Mouse (Mus musculus) right cerebral cortex, postnatal 4 days (tissue): ENCODE measurements around the gene Chrne.

Source experiments
- DNase-seq: peaks from one replicate; pipeline ENCODE4 v3.0.0-alpha.2; 2022

Gene Chrne

DNA sequence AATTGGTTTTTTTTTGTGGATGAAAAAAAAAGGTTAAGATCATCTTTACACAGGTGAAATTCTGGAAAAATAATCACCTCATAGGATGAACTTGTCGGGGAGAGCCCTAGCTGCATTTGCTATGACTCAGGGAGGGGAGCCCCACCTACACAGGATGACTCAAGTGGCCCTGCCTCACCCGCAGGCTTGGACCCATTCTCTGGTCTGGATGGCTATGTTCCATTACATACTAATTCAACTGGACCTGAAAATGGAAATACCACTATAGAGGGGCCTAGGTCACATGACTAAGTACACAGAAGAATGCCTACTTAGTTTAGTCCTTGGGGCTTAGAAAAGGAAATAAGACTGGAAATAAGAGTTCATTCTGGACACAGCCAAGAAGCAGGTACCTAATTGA, 32.4 kb upstream of the Chrne start:
- DNase-seq, result no peak

DNA sequence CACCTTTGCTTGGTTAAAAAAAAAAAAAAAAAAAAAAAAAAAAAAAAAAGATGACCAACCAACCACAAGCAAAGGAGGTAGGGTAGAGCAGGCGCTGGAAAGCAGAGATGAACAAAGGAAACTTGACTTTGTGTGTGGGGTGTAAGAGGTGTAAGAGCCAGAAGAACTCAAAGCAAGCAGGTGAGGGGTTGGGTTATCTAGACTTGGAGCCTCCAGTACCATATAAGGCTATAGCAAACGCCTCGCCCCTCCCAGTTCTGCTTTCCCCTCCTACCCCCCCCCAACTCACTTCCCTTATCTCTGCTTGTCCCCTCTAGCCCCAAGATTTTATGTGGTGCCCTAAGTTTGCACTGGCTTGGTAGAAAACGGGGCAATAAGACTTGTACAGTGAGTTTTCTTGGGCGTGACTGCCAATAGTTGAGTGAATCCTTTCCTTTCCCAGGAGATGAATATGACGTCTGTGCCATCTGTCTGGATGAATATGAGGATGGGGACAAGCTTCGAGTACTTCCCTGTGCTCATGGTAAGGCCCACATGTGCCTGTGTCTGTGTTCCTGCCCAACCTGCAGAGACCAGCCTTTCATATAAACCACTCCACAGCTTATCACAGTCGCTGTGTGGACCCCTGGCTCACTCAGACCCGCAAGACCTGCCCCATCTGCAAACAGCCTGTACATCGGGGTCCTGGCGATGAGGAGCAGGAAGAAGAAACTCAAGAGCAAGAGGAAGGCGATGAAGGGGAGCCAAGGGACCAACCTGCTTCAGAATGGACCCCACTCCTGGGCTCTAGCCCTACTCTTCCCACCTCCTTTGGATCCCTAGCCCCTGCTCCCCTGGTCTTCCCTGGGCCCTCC, 31.5 kb upstream of the Chrne start:
- no peak for DNase-seq

DNA sequence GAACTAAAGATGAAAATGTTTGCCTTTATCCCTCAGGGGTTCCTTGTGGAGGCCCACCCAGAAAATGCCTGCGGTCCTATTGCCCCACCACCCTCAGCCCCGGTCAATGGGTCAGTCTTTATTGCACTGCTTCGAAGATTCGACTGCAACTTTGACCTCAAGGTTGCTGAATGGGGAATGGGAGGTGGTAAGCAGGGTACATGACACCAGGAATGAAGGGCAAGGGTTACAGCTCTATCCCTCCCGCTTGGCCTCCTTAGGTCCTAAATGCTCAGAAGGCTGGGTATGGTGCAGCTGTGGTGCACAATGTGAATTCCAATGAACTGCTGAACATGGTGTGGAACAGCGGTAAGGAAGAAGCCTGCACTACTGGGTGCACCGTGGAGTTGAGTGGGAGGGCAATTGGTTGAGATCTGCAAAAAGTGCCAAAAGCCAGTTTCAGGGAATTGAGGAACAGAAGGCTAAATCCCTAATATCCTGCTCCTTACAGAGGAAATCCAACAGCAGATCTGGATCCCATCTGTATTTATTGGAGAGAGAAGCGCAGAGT, 30.2 kb upstream of the Chrne start:
- DNase-seq, result no peak

DNA sequence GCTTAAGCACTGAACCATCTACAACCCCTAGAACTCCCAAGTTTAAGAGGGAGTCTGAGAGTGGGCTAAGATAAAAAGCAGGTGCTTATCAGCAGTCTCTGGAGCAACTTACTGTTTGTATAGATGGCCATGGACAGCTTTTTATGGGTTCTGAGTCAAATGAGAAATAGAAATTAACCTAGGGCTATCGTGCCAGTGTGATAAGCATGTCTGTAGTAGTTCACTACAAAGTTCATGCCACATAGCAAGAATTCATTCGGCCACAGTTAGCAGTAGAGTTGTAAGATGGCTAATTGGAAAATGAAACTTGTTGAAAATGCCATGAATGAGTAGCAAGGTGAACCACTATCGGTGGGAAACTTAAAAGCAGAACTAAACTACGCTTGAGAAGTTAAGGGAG, 29.5 kb upstream of the Chrne start:
- no peak for DNase-seq

DNA sequence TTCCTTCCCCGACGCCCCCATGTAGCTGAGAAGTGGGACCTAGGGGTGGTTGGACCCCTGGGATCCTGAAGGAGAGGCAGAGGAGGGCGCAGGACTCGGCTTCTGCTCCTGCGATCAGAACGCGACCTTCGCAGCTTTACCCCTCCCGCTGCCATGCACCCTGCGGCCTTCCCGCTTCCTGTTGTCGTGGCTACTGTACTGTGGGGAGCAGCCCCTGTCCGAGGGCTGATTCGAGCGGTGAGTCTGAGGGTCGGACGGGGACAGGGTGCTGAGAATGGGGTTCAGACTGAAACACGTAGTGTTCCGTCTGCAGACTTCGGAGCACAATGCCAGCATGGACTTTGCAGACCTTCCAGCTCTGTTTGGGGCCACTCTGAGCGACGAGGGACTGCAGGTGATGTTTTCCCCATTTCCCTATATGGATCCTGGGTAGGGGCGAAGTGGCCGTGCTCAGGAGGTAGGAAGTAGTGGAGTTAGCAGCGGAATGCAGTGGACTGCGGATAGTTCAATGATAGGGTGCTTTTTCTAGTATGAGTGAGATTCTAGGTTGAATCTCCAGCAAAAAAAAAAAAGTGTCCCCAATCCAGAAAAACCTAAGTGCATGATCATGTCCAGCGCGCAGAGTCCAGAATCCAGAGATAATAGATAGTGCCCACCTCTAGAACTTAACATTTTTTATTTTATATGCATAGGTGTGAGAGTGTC, 28.9 kb upstream of the Chrne start:
- no peak for DNase-seq

DNA sequence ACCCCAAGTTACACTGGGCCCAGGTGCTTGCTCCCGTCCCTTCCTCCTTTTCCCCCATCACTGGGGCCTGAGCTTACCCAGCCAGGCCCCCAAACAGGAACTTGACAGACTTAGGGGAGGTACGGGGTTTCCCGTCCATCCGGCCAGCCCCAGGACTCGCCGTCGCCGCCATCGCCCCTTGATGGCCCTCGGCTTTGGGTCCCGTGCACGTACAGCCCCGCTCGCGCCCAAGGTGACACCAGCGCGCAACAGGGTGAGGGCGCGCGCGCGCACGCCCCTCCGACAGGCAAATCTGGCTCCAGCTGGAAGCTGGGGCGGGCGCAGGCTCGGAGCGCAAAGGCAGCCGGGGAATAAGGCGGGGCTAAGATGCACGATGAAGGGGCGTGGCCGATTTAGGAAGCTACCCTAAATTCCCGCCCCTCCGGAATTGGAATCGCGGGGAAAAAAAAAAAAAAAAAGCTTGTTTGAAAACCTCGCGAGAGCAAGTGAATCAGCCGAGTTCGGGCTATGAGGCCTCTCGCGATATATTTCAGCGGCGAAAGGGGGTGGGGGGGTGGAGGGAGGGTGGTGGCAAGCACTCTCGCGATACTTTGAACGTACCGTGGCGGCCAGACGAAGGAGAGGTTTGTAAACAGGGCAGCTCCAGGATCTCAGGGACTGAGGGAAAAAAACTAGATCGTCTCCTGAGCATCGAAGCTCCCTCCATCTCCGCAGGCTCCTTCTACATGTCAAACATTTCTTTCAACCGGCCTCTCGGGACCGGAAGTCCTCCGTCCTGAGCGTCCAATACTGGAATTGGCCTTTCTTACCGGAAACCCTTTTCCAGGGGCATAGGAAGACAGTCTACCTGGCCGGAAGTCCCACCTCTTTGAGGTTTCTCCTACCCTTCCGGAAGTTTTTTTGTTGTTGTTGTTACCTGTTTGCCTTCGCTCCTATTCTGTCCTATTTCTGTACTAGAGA, 28.0 kb upstream of the Chrne start, which contains the start of the genes Rnf167 and Slc25a11:
Gene Rnf167, plus strand, starts transcription at position 545 of the 960 bp plus-strand sequence.
Gene Slc25a11, minus strand, starts transcription at position 789 of the 960 bp plus-strand sequence.
- peak; percentile 91 for DNase-seq

DNA sequence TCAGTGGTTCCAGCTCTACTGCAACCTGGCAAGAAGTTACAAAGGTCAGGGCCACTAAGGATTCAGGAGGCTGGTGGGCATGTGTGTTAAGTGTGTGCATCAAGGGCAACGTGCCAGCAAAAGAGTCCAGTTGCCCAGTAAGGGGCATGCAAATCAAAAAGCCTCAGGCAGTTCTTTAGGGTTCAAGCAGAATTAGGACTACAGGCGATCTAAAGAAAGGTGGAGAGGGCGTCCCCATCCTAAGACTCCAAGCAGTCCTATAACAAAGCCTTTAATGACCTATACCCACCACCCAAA, 27.2 kb upstream of the Chrne start:
- DNase-seq, result no peak

DNA sequence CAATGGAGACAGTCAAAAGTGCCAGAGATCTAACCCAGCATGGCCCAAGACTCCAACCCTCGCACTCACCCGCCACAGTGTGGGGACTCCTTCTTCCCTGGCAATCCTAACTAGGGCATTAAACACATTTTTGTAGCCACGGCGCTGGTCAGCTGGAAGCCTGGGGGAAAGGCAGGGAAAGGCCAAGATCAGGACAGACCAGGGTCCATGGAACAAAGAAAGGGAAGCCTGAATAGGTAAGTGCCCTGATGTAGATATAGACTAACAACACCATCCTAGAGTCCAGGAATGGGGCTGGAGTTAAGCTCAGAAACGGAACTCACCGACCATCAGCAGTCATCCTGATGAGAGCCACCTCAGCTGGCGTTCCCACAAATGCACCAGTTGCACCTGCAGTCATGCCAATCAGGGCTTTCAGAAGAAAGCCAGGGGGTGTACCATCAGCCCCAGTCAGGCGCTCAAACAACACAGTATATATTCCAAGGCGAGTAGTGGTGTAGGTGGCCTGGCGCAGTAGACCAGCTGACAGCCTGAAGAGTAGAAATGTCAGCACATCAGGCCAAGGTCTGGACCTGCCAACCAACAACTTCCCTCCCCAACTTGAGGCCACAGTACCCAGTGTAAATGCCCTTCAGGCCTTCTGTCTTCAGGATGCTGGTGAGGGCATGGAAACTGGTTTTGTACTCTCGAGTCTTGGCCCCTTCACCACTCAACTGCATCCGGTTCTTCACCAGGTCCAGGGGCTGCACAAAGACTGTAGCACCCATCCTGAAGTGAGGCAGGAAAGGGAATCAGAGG, 26.6 kb upstream of the Chrne start:
- no peak for DNase-seq

DNA sequence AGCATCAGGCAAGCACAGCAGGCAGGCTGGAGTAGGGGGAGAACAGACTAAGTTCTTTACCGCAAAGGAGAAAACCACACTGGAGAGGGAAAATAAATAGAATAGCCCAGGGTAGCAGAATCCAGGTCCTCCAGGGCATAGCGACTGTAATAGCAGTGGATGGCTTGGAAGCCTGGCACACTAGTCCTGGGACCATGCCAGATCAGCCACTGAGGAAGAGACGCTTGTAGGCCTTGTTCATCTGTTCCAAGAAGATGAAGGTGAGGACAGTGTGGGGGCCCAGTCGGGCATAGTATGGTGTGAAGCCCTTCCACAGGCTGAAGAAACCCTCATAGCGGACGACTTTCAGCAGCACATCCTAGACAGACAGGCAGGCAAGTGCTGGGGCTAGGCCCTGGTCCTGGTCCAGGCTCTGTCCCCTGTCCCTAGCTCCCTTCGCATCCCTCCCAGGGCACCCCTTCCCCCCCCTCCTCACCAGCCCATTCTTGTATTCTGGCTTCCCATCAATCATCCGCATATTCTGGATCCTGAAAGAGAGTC, 25.6 kb upstream of the Chrne start:
- DNase-seq, result no peak

DNA sequence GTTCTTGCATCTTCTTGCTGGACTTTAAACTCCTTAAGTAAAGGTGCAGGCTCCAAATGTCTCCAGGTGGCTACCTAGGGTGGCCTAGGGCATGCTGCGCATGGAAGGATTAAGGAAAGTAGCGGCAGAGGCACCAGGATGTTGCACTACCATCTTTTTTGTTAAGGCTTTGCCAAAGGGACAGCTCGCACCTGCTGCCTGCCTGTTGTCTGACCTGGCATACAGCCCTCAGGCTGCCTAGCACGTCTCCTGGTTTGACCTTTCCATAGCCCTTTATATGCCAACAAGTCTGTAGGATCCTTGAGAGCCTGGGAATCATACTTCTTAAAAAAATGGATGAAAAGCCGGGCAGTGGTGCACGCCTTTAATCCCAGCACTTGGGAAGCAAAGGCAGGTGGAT, 24.0 kb upstream of the Chrne start:
- no peak for DNase-seq

DNA sequence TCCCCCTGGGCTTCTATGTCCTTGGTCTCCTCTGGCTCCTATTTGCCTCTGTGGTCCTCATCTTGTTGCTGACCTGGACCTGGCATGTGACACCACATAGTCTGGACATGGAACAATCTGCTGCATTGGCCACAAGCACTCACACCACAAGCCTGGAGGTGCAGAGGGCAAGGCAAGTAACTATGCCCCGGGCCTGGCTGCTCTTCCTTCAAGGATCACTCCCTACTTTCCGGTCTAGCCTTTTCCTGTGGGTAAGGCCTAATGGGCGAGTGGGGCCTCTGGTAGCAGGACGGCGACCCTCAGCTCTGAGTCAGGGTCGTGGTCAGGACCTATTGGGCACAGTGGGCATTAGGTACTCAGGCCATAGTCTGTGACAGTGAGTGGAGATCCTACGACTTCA, 22.2 kb upstream of the Chrne start:
- no peak for DNase-seq

DNA sequence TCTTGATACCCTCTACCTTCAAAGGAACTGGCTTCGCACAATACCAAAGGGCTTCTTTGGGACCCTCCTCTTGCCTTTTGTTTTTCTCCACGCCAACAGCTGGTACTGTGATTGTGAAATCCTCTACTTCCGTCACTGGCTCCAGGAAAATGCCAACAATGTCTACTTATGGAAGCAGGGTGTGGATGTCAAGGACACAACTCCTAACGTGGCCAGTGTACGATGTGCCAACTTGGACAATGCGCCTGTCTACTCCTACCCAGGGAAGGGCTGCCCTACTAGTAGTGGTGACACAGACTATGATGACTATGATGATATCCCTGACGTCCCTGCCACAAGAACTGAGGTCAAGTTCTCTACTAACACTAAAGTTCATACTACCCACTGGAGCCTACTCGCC, 21.0 kb upstream of the Chrne start:
- DNase-seq, result no peak

DNA sequence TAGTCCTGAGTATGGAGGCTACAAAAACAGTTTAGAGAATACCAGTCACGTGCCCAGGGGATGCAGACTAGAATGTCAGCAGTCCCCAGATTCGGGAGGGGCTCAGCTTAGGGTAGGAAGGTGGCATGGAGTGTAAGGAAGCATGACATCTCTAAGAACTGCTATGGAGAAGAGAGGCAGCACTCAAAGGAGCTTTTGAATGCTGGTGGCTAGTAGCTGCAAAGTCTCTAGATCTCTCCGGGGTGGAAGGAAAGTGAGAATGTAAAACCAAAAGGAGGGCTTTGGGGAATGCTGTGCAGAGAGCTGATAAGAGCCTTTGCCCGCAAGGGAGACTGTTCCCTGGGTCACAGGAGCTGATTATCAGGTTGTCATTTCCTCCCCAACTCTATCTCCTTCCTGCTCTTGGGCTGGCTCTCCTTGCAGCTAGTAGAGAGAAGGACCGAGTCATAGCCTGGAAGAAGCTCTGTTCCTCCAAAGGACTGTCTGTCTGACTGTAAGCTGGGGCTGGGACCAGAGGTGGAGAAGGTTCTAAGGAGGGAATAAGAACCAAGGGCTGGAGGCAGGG, 19.8 kb upstream of the Chrne start, which contains the start of gene Gp1ba:
Gene Gp1ba, plus strand, starts transcription at position 409 of the 565 bp plus-strand sequence.
- no peak for DNase-seq

DNA sequence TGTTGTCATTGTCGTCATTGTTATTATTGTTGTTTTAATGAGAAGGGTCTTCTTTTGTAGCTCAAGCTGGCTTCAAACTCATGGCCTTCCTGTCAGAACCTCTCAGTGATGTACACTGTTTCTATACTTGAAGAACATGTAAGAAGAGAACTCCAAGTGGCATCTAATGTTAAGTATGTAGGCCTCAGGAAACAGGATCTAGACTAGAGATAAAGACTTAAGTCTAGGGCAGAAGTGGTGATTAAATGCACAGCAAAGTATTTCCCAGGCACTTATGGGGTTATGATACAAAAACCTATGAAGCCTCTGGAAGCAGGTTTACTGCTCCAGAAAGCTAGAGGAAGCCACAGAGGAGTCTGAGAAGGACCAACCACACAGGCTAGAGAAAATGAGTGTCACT, 19.3 kb upstream of the Chrne start:
- DNase-seq, result no peak

DNA sequence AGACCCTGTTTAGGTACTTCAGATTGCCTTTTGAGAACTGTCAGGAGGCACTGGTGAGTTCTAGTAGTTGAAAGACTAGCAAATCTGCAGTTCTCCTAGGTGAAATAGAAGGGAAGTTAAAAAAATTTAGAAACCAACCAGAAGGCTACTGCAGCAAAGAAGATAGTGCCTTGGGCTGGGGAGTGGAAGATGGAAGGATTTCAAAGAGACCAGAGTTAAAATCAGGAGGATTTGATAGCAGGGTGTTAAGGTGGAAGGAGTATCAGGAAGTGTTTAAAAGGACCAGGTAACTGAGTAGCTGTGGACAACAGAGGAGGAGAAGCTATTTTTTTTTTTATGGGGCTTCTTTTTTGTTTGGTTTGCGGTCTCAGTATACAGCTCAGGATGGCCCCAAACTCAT, 18.7 kb upstream of the Chrne start:
- DNase-seq, result no peak

DNA sequence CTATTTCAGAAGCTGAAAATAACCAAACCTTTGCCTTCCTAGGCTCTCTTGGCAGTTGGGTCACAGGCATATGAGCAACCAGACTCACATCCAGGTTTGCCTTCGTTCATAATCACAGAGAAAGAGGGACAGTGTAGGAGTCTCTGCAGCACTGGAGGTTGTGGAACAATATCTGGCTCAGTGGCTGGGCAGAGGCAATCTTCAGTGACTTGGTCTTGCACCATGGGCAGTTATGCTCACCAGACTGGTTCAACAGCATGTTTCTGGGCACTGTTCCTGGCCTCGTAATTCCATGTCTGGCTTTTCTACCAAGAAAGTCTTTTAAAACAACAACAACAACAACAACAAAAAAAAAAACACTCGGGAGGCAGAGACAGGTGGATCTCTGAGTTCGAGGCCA, 16.6 kb upstream of the Chrne start:
- DNase-seq, result no peak

DNA sequence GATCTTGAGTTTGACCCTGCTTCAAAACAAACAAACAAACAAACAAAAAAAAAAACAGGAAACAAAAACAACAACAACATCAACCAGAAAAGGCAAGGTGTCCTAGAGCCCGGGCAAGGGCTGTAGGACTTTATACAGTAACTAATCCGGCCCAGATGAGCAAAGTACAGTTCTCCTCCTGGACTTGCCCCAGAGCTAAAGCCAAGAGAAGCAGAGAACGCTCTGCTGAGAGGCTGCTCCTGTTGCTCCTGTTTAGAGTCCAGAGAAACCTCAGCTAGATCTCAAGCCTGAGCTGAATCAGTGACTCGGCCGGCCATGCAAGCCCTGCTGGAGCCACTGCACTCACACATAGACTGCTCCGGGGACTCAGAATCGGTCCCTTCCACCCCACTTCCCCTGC, 11.1 kb upstream of the Chrne start:
- DNase-seq, result no peak

DNA sequence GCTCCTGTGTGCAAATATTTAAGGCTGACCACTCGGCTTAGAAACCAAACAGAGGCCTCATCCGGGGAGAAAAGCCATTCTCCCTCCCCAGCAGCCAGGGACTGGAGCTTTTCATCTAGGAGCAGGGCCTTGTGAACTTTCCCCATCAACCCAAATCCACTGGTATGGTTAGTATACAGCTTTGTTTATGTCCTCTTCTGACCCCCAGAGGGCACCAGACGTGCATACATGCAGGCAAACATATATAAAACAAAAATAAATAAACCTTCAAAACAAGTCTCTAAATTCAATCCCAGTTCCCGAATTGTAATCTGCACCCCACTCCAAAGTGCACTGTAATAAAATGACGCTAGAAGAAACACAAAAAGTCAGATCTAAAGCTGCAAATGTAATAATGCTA, 10.5 kb upstream of the Chrne start:
- DNase-seq, result no peak

DNA sequence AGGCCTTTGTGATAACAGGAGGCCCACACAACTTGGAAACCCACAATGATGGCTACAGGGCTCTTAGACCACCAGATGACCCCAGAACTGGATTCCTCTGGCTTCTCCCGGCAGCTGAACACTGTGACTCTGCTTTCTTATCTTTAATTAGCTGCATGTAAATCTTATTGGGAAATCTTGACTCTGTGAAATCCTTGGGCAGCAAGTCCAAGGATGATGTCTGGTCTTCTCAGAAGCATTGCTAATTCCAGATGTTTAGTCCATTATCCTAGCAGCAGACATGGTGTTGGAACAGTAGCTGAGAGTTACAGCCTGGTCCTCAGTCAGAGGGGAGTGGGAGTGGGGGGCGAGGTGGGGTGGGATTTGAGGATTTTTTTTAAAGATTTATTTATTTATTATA, 9.4 kb upstream of the Chrne start:
- DNase-seq, result no peak

DNA sequence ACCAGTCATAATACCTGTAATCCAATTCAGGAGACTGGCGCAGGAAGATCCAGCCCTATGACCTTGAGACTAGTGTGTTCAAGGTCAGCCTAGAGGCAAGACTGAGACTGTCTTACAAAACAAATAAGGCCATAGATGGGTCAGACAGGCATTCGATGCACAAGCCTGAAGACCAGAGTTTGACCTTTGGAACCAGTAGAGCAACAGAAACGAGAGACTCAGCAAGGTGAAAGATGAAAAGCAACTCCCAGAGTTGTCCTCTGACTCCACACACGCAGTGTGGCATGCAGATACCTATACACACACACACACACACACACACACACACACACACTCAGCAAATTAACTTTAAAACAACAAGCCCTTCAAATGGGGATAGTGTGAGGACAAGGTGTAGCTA, 7.9 kb upstream of the Chrne start:
- no peak for DNase-seq

DNA sequence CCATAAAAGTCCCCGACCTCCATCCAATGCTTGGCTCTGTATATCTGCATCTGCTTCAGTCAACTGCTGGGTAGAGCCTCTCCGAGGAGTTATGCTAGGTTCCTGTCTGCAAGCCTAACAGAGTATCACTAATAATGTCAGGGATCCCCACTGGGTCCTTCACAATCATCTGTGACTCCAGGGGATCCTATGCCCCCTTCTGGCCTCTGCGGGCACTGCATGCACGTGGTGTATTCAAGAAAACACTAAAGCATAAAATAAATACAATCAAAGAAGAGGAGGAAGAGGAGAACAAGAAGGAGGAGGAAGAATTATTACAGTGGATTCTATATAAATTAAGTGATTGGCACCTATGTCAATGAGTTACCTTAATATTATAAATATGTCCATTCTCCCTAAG, 6.5 kb upstream of the Chrne start:
- peak; percentile 68 for DNase-seq
